Mouse (Mus musculus) thymus, postnatal 36 days (tissue): ENCODE data around the gene Olfr1087.
"Not testable (repeated sequence)": the region's sequence is repeated elsewhere in the genome, so short reads cannot be mapped to it uniquely, and the experiment has no call there.

Experiments
- DNase-seq, 2 experiments: peaks; one replicate each; pipeline ENCODE4 v3.0.0; 2022; ENCODE audit warnings: mixed read lengths in 2 of 2

Gene Olfr1087

GRCm38 (mm10) chr2:86698295-86698694 lies at the start of gene Olfr1087:
Gene Olfr1087, minus strand, starts transcription at chr2:86698395.
- DNase-seq = no peak

- DNase-seq = no peak
These were observed 35.4 kb upstream of the Olfr1087 start, which contains the start of gene Olfr1089 for GRCm38 (mm10) chr2:86733601-86734000. Gene Olfr1089, minus strand, starts transcription at chr2:86733701.

- no peak for DNase-seq
These were observed 18.2 kb downstream of the Olfr1087 start, which contains the start of gene Olfr1086 for GRCm38 (mm10) chr2:86679992-86680391. Gene Olfr1086, minus strand, starts transcription at chr2:86680092.

- DNase-seq = no peak
These were observed 36.3 kb downstream of the Olfr1087 start, which contains the start of gene Olfr1085 for GRCm38 (mm10) chr2:86661919-86662318. Gene Olfr1085, minus strand, starts transcription at chr2:86662019.

GRCm38 (mm10) chr2:86639625-86640024 lies 58.6 kb downstream of the Olfr1087 start, which contains the start of gene Olfr1084:
Gene Olfr1084, minus strand, starts transcription at chr2:86639725.
- not testable (repeated sequence) for DNase-seq
